Mouse (Mus musculus) thymus, adult 18-20 months (tissue): ENCODE data around the gene Spred2.

Source experiments
- DNase-seq, 2 experiments: peaks; one replicate each; pipeline ENCODE4 v3.0.0; 2022; ENCODE audit warnings: mixed read lengths in 2 of 2

Spred2 gene

GRCm38 (mm10) chr11:19925976-19926842 lies 2.0 kb downstream of the Spred2 start:
- DNase-seq, result peak; percentile 40 to 54

- DNase-seq, result no peak
Measured at GRCm38 (mm10) chr11:19926843-19927120, 2.6 kb downstream of the Spred2 start.

DNA sequence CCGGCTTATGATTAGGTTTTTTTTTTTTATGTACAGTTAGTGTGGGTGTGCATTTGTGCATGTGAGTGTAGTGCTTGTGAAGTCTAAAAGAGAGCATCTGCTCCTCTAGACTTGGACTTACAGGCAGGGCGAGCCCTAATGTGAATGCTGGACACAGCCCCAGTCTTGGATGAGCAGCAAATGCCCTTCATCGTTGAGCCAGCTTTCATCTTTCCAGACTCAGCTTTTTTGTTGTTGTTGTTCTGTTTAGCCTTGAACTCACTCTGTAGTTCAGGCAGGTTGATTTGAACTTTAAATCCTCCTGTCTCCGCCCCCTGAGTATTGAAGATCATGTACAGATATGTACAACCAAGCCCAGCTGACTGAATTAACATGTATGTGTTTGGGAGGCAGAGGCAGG lies 4.5 kb downstream of the Spred2 start:
- no peak for DNase-seq

DNA sequence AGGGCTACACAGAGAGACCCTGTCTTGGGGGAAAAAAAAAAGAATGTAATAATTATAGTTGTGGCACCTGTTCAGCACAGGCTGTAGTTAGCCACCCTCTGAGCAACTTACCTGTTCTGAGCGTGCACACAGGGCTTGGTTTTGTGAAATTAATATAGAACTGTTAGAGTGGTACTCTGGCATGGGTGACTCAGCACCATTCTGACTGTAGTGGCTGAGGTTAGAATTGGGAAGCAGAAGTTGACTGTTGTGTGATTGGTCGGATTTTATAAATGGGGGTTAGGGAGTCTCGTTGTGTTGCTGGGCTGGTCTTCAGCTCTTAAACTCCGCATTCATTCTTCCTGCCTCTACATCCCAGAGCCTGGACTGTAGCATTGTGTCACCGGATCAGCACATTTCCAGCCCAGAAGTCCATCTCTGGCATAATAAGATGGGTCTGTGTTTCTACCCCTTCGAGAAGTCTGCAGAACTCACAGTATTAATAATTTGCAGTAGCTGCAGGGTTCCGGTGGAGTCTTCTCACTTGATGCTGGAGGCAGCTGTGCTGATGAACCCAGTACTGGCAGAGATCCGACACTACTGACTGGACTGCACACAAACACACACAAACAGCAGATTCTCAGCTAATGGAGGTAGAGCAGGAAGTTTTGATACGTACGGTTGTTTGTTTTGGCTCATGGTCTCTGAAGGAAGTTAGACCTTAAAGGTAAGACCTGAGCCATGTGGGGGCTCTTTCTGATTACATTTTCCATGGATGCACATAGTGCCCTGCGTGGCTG lies 5.1 kb downstream of the Spred2 start:
- no peak for DNase-seq

GRCm38 (mm10) chr11:19931569-19932230 lies 7.5 kb downstream of the Spred2 start:
- DNase-seq, result no peak

- DNase-seq, result no peak
Measured at GRCm38 (mm10) chr11:19932983-19933511, 8.9 kb downstream of the Spred2 start.

GRCm38 (mm10) chr11:19935524-19936354 lies 11.6 kb downstream of the Spred2 start:
- no peak for DNase-seq

- no peak for DNase-seq
Measured at GRCm38 (mm10) chr11:19938456-19939004, 14.4 kb downstream of the Spred2 start.

GRCm38 (mm10) chr11:19939305-19939730 lies 15.1 kb downstream of the Spred2 start:
- DNase-seq, result no peak

DNA sequence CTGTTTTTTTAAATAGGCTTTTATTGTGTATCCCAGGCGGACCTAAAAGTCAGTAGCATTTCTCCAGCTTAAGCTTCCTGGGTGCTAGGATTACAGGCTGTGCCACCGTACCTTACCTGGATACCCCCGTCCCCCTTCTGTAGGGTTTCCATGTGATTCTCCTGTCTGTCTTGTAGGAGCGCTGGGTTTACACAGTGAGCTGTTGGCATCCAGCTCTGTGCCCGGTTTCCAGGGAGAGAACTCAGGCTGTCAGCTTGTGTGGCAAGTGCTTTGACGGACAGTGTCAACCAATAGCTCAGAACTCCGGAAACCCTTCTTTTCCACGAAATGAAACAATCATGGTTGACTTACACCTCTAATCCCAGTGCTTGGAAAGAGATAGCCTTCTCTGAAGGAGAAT lies 15.7 kb downstream of the Spred2 start:
- no peak for DNase-seq

- no peak for DNase-seq
Measured at GRCm38 (mm10) chr11:19941156-19941777, 17.1 kb downstream of the Spred2 start.

DNA sequence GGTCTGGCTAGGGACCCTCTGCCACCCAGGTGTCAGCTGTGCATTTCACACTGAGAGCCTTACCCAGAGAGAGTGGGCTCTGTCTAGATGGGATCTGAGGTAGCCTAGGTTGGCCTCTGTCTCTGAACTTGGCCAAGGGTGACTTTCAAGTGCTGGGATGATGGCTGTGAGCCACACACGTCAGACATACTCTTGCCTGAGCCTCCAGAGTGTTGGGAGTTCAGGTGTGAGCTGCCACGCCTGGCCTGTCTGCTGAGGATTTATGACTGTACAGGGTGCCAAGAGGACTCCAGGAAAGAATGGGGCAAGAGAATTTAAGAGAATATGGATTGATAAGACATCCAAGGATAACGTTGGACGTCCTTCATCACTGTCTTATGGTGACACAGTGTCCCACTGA lies 17.8 kb downstream of the Spred2 start:
- DNase-seq, result no peak

DNA sequence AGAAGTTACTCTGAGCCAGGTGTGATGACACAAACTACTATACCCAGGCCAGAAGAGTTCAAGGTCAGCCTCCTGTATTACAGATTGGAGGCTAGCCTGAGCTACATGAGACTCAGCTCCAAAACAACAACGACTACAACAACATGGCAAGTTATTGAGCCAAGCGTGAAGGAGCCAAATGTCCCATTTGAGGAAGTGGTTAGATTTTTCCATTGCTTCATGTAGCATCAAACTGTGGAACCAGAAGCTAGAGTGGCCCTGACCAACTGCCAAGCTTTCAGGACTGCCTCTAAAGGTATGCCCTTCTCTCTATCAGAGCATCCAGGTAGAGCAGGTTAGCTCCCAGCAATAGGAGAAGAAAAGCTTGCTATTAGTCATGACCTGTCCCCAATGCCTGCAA lies 19.6 kb downstream of the Spred2 start:
- no peak for DNase-seq

DNA sequence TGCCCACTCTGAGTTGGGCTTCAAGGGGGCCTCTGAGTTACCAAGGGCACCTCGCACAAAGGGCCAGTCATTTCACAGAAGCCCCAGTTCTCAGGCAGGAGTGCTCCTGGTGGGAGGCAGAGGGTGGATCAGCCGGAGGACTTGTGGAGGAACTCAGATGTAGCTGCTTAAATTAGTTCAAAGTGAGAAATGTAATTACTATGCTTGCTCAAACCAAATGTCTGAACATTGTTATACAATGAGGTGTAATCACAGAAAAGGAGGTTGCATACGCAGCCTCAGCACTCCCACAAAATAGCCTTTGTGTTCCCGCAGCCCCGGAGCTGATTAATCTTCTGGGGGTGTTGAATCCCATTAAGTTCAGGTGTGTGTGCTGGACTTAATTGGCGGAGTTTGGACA lies 20.5 kb downstream of the Spred2 start:
- no peak for DNase-seq

DNA sequence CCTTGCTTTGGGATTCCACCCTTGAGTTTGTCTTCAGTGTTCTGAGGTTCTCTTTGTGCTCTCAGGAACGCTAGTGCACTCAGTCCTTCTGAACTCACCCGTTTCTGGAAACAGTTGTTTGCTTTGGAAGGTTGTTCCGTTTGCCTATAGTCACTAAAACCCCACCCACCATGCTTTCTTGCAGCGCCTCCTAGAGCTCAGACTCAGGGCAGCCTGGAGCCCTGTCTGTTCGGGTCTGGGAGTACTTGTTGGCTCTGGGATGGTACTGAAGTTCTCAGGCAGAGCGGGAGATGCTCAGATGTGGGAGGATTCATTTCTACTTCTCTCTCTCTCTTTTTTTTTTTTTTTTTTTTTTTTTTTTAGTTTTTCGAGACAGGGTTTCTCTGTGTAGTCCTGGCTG lies 22.5 kb downstream of the Spred2 start:
- DNase-seq, result no peak

GRCm38 (mm10) chr11:19947626-19948135 lies 23.5 kb downstream of the Spred2 start:
- no peak for DNase-seq

DNA sequence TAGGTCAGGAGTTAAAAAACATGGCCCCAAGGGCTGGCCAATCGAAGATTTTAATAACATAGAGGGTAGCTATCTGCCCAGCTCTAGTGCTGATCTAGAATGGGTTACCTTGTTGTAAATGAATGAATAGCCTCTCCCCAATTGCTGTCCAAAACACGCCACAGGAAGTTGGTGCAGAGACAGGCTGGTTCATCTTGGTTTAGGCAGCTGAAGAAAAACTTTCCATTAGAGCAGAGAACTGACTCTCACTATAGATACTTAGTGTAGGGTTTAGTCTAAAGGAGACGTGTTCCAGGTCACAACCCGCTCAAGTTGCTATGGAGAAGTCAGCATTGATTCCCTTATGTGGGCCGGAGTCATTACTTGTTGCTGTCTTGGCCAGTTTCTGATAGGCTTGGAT lies 25.6 kb downstream of the Spred2 start:
- DNase-seq, result no peak

- DNase-seq, result no peak
Measured at GRCm38 (mm10) chr11:19950169-19950568, 26.0 kb downstream of the Spred2 start.

- DNase-seq, result no peak
Measured at GRCm38 (mm10) chr11:19952963-19953362, 28.8 kb downstream of the Spred2 start.

- no peak for DNase-seq
Measured at GRCm38 (mm10) chr11:19953919-19954318, 29.7 kb downstream of the Spred2 start.

DNA sequence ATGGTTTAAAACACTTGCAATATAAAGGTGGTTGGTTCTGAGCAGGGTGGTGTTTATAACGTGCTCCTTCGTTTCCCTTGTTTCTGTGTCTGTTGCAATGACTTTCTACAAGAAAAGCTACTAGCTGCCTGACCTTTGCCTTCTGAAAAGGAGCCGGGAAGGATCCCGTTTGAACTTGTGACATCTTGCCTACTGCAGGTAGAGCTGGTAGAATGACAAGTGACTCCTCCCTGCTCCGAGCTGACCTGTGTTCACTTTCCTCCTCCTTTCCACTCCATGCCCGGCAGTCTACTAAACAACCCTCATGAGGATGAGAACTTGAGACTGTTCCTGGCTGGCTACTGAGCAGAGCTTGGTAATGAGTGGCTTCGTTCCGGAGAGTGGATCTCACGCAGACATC lies 30.9 kb downstream of the Spred2 start:
- no peak for DNase-seq

- no peak for DNase-seq
Measured at GRCm38 (mm10) chr11:19955701-19956100, 31.5 kb downstream of the Spred2 start.
